Mouse (Mus musculus) neural tube, embryonic 11.5 days (tissue): ENCODE data around the gene Acox2. TPM values are rescaled to one million over a fixed set of nuclear protein-coding genes. Genes with fewer than 3 reads are reported as not detected.

ENCODE experiments used
- ATAC-seq: fragments of 200-750 bp; cut with Nextera tagmentation; 2 replicates; pipeline ENCODE4 v1.8.0; 2017; ENCODE audit warnings: moderate number of reproducible peaks, mild to moderate bottlenecking, moderate TSS enrichment, moderate library complexity; ENCODE audit not compliant: insufficient read depth, low FRiP score, low TSS enrichment
- DNase-seq: peaks from one replicate; pipeline ENCODE4 v3.0.0-alpha.2; 2015; ENCODE audit warnings: low spot score
- H3K27ac ChIP-seq: fragments of 300-500 bp; sonication (generic); 2 replicates; pipeline ENCODE4 v1.5.1; 2014; ENCODE audit warnings: low read depth, mild to moderate bottlenecking, low read length
- H3K27me3 ChIP-seq: fragments of 300-500 bp; sonication (generic); 2 replicates; pipeline ENCODE4 v1.6.1; 2014; ENCODE audit warnings: mild to moderate bottlenecking, low read length, mixed read lengths; ENCODE audit not compliant: control insufficient read depth, insufficient read depth
- H3K36me3 ChIP-seq: fragments of 300-500 bp; sonication (generic); 2 replicates; pipeline ENCODE4 v1.6.1; 2014; ENCODE audit warnings: mild to moderate bottlenecking, low read length, moderate library complexity, mixed read lengths; ENCODE audit not compliant: control insufficient read depth, insufficient read depth
- H3K4me1 ChIP-seq: fragments of 300-500 bp; sonication (generic); 2 replicates; pipeline ENCODE4 v1.6.1; 2014; ENCODE audit warnings: low read length, mixed read lengths; ENCODE audit not compliant: control insufficient read depth, insufficient read depth
- H3K4me2 ChIP-seq: fragments of 300-500 bp; sonication (generic); 2 replicates; pipeline ENCODE4 v1.6.1; 2014; ENCODE audit warnings: low read depth, mild to moderate bottlenecking, moderate library complexity
- H3K4me3 ChIP-seq: fragments of 300-500 bp; sonication (generic); 2 replicates; pipeline ENCODE4 v1.5.1; 2014; ENCODE audit warnings: low read depth, low read length
- H3K9ac ChIP-seq: fragments of 300-500 bp; sonication (generic); 2 replicates; pipeline ENCODE4 v1.6.1; 2014; ENCODE audit warnings: mild to moderate bottlenecking, low read length
- H3K9me3 ChIP-seq: fragments of 300-500 bp; sonication (generic); 2 replicates; pipeline ENCODE4 v1.6.1; 2016; ENCODE audit warnings: low read length; ENCODE audit not compliant: control insufficient read depth
- WGBS: fragments of 180-500 bp; shearing (Covaris S2); extraction: QIAGEN DNeasy Blood & Tissue Kit; methylation state at CpG from one replicate; pipeline ENCODE4 v1.1.7; 2014; 5-methylcytosine and 5-hydroxymethylcytosine counted together
- polyA plus RNA-seq: library from polyadenylated mRNA; unstranded; fragments of >200 nt; fragmentation: Nextera tagmentation; extraction: Ambion mirVana; gene quantifications from 2 replicates; pipeline ENCODE4 v1.2.1, GENCODE M21; 2014

Acox2 gene
- 0.20 TPM in 1 of 2 replicates, not detected in the other for polyA plus RNA-seq

GRCm38 (mm10) chr14:8259166-8259565 lies at the start of gene Acox2:
Gene Acox2 (minus strand): TSS chr14:8259353.
- no peak within 1 kb of the TSS for H3K9ac ChIP-seq
- H3K4me3 ChIP-seq: no peak within 1 kb of the TSS
- no peaks in the 10 kb centered on the region for H3K27me3 ChIP-seq
- no peaks in the 10 kb centered on the region for H3K4me1 ChIP-seq
- no peak within 1 kb of the TSS for H3K4me2 ChIP-seq
- H3K9me3 ChIP-seq: no peaks in the 10 kb centered on the region
- DNase-seq (no peak), ATAC-seq (no peak)
- H3K27ac ChIP-seq: no peak within 1 kb of the TSS
- no peaks in the 10 kb centered on the region for H3K36me3 ChIP-seq
- 84% methylated on average over 3 of the region's 3 CpGs for WGBS

GRCm38 (mm10) chr14:8308650-8309049 lies 49.5 kb upstream of the Acox2 start:
- no peak overlapping the region for H3K27ac ChIP-seq
- H3K9ac ChIP-seq: no peak overlapping the region
- H3K36me3 ChIP-seq: no peaks in the 10 kb centered on the region
- DNase-seq (no peak), ATAC-seq (no peak)
- no peak overlapping the region for H3K4me3 ChIP-seq
- H3K27me3 ChIP-seq: 0 out of 2 replicates have a peak, but pooled peaks cover 2% of the 10 kb centered on the region
- H3K9me3 ChIP-seq: no peaks in the 10 kb centered on the region
- no peaks in the 10 kb centered on the region for H3K4me1 ChIP-seq
- H3K4me2 ChIP-seq: no peak overlapping the region
- WGBS: 53% methylated on average over 3 of the region's 3 CpGs

GRCm38 (mm10) chr14:8306884-8307283 lies 47.7 kb upstream of the Acox2 start:
- Histone ChIP-seq H3K9ac (no peak overlapping the region), H3K4me3 (no peak overlapping the region), H3K27ac (no peak overlapping the region), H3K9me3 (no peaks in the 10 kb centered on the region), H3K4me2 (no peak overlapping the region), H3K36me3 (no peaks in the 10 kb centered on the region), H3K4me1 (no peaks in the 10 kb centered on the region), H3K27me3 (0 out of 2 replicates have a peak, but pooled peaks cover 2% of the 10 kb centered on the region)
- WGBS: 79% methylated on average over 6 of the region's 6 CpGs
- ATAC-seq: no peak
- DNase-seq: no peak

GRCm38 (mm10) chr14:8305014-8305413 lies 45.9 kb upstream of the Acox2 start:
- no peak overlapping the region for H3K4me2 ChIP-seq
- no peak for DNase-seq
- WGBS: 62% methylated on average over 3 of the region's 3 CpGs
- H3K9me3 ChIP-seq: no peaks in the 10 kb centered on the region
- H3K9ac ChIP-seq: no peak overlapping the region
- no peak overlapping the region for H3K27ac ChIP-seq
- no peak for ATAC-seq
- H3K36me3 ChIP-seq: no peaks in the 10 kb centered on the region
- 0 out of 2 replicates have a peak, but pooled peaks cover 2% of the 10 kb centered on the region for H3K27me3 ChIP-seq
- H3K4me3 ChIP-seq: no peak overlapping the region
- H3K4me1 ChIP-seq: no peaks in the 10 kb centered on the region

GRCm38 (mm10) chr14:8304082-8304481 lies 44.9 kb upstream of the Acox2 start:
- Histone ChIP-seq H3K27ac (no peak overlapping the region), H3K36me3 (no peaks in the 10 kb centered on the region), H3K27me3 (no peaks in the 10 kb centered on the region), H3K9me3 (no peaks in the 10 kb centered on the region), H3K4me3 (no peak overlapping the region), H3K4me2 (no peak overlapping the region), H3K4me1 (no peaks in the 10 kb centered on the region), H3K9ac (no peak overlapping the region)
- ATAC-seq (no peak), DNase-seq (no peak)

GRCm38 (mm10) chr14:8302687-8303086 lies 43.5 kb upstream of the Acox2 start:
- no peak overlapping the region for H3K4me3 ChIP-seq
- no peaks in the 10 kb centered on the region for H3K9me3 ChIP-seq
- no peak for ATAC-seq
- no peak overlapping the region for H3K9ac ChIP-seq
- no peak for DNase-seq
- H3K4me1 ChIP-seq: no peaks in the 10 kb centered on the region
- 12% methylated on average over 10 of the region's 10 CpGs for WGBS
- H3K27me3 ChIP-seq: no peaks in the 10 kb centered on the region
- H3K27ac ChIP-seq: no peak overlapping the region
- H3K36me3 ChIP-seq: no peaks in the 10 kb centered on the region
- H3K4me2 ChIP-seq: no peak overlapping the region

GRCm38 (mm10) chr14:8300281-8300680 lies 41.1 kb upstream of the Acox2 start:
- ATAC-seq (no peak), DNase-seq (peak; percentile 73)
- no peaks in the 10 kb centered on the region for H3K4me1 ChIP-seq
- no peaks in the 10 kb centered on the region for H3K36me3 ChIP-seq
- no peaks in the 10 kb centered on the region for H3K27me3 ChIP-seq
- no peak overlapping the region for H3K9ac ChIP-seq
- no peak overlapping the region for H3K4me3 ChIP-seq
- no peak overlapping the region for H3K27ac ChIP-seq
- no peak overlapping the region for H3K4me2 ChIP-seq
- WGBS: 30% methylated on average over 8 of the region's 8 CpGs
- H3K9me3 ChIP-seq: no peaks in the 10 kb centered on the region

GRCm38 (mm10) chr14:8297889-8298293 lies 38.7 kb upstream of the Acox2 start:
- no peak overlapping the region for H3K9ac ChIP-seq
- H3K4me1 ChIP-seq: no peaks in the 10 kb centered on the region
- H3K9me3 ChIP-seq: no peaks in the 10 kb centered on the region
- 81% methylated on average over 5 of the region's 5 CpGs for WGBS
- H3K4me2 ChIP-seq: no peak overlapping the region
- no peaks in the 10 kb centered on the region for H3K36me3 ChIP-seq
- H3K27me3 ChIP-seq: no peaks in the 10 kb centered on the region
- no peak for ATAC-seq
- no peak overlapping the region for H3K4me3 ChIP-seq
- no peak overlapping the region for H3K27ac ChIP-seq
- no peak for DNase-seq

GRCm38 (mm10) chr14:8294257-8294656 lies 35.1 kb upstream of the Acox2 start:
- WGBS: 98% methylated on average over 1 of the region's 1 CpGs

More at GRCm38 (mm10) chr14:8294257-8294656, 35.1 kb upstream of the Acox2 start:
- ATAC-seq (no peak), DNase-seq (no peak)
- Histone ChIP-seq H3K27ac (no peak overlapping the region), H3K9ac (no peak overlapping the region), H3K4me2 (no peak overlapping the region), H3K4me3 (no peak overlapping the region), H3K36me3 (no peaks in the 10 kb centered on the region), H3K4me1 (no peaks in the 10 kb centered on the region), H3K27me3 (no peaks in the 10 kb centered on the region), H3K9me3 (no peaks in the 10 kb centered on the region)
